Mouse (Mus musculus): ENCODE measurements around the gene Cox18. TPM values are rescaled to one million over a fixed set of nuclear protein-coding genes. Genes with fewer than 3 reads are reported as not detected.

The Cox18 gene
- polyA plus RNA-seq, 1 experiment, result 19.0 TPM

DNA sequence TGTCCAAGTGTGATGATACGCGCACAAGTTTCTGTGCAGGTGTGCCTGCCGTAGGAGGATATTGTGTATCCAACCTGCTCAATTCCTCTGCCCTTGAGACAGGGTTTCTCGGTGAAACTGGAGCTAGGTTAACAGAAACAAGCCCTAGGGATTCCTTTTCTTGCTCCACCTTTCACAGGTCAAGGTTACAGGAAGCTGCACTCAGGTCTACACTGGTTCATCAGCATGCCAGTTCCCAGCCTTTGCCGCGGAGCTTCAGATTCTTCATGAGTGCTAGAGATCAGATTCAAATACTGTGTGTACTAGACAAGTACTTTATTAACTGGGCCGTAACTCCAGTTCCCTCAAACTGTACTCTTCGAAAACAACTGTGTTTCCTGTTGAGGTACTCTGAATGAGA is 11.4 kb upstream of the Cox18 start:
- H3K27me3 ChIP-seq (replicated peaks; ENCODE audit: control insufficient read depth, insufficient read depth, low read length), result no peaks in the 10 kb centered on the region
- DNase-seq, result no peak
- peaks cover 8% of the 10 kb centered on the region for H3K36me3 ChIP-seq (ENCODE audit: control insufficient read depth, insufficient read depth, low read length)
- no peak overlapping the region for H3K4me3 ChIP-seq (ENCODE audit: insufficient read depth, low read depth, low read length)
- 92% methylated on average over 8 of the region's 8 CpGs for WGBS
- TF ChIP-seq CTCF (conservative IDR thresholded peaks at IDR 0.05; ENCODE audit: insufficient read depth, insufficient read length, low read depth, low read length), result no peak
- H3K27ac ChIP-seq (ENCODE audit: insufficient read depth, low read depth, low read length), result no peak overlapping the region
- no peaks in the 10 kb centered on the region for H3K4me1 ChIP-seq (ENCODE audit: control insufficient read depth, insufficient read depth, low read length)

DNA sequence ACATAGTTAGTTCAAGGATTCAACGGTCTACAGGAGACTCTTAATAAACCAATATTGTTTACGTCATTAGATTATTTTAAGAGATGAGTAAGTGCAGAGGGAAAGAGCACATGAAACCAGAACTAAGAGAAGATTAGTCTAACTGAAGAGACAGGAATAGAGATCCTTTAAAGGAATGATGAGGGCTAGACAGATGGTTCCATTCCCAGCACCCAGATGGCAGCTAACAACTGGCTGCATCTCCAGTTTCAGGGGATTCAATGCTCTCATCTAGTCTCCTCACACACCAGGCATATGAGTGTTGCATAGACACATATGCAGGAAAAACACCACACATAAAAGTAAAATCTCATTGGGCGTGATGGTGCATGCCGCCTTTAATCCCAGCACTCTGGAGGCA is 9.5 kb upstream of the Cox18 start:
- no peaks in the 10 kb centered on the region for H3K4me1 ChIP-seq (ENCODE audit: control insufficient read depth, insufficient read depth, low read length)
- no peak overlapping the region for H3K27ac ChIP-seq (ENCODE audit: insufficient read depth, low read depth, low read length)
- no peak for DNase-seq
- TF ChIP-seq CTCF (conservative IDR thresholded peaks at IDR 0.05; ENCODE audit: insufficient read depth, insufficient read length, low read depth, low read length) (no peak), POLR2A (IDR thresholded peaks at IDR 0.05; ENCODE audit: low read depth, low read length) (no peak)
- no peaks in the 10 kb centered on the region for H3K27me3 ChIP-seq (replicated peaks; ENCODE audit: control insufficient read depth, insufficient read depth, low read length)
- H3K36me3 ChIP-seq (ENCODE audit: control insufficient read depth, insufficient read depth, low read length), result peaks cover 6% of the 10 kb centered on the region
- 97% methylated on average over 4 of the region's 4 CpGs for WGBS
- H3K4me3 ChIP-seq (ENCODE audit: insufficient read depth, low read depth, low read length), result no peak overlapping the region

DNA sequence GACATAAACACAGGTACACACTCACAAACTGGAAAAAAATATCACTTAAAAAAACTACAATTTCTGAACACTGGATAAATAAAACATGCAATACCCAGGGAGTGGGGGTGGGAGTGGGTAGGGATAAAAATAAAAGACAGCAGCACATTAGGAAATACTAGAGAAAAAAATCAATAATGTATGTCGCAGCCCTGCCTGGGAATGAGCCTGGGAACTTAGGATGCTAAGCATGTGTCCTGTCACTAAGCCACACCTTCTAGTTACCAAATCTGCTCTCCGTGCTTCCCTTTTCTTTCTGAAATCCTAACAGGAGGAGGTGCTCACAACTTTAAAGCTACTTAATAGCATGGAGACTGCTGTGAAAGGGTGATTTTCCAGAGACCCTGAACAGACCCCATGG is 6.0 kb upstream of the Cox18 start:
- no peak for DNase-seq
- H3K27me3 ChIP-seq (replicated peaks; ENCODE audit: control insufficient read depth, insufficient read depth, low read length), result no peaks in the 10 kb centered on the region
- H3K4me3 ChIP-seq (ENCODE audit: insufficient read depth, low read depth, low read length), result no peak overlapping the region
- no peaks in the 10 kb centered on the region for H3K4me1 ChIP-seq (ENCODE audit: control insufficient read depth, insufficient read depth, low read length)
- 86% methylated on average over 2 of the region's 2 CpGs for WGBS
- no peak for TF ChIP-seq POLR2A (IDR thresholded peaks at IDR 0.05; ENCODE audit: low read depth, low read length)
- no peak for TF ChIP-seq CTCF (conservative IDR thresholded peaks at IDR 0.05; ENCODE audit: insufficient read depth, insufficient read length, low read depth, low read length)
- H3K36me3 ChIP-seq (ENCODE audit: control insufficient read depth, insufficient read depth, low read length), result peaks cover 5% of the 10 kb centered on the region
- no peak overlapping the region for H3K27ac ChIP-seq (ENCODE audit: insufficient read depth, low read depth, low read length)

DNA sequence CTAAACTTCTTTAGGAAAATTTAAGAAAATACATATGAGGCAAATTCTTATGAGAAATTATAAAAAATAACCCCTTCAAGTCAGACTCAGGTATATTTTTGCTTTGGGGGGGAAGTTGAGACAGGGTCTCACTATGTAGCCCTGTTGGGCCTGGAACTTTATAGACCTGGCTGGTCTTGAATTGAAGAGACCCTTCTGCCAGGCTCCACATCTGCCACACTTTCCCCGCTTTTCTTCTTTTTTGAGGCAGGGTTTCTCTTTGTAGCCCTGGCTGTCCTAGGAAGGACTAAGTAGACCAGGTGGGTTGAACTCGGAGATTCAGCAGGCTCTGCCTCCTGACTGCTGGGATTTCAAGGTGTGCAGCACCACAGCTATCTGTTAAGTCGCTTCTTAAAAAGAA is 2.9 kb upstream of the Cox18 start:
- WGBS, result 94% methylated on average over 3 of the region's 3 CpGs
- TF ChIP-seq POLR2A (IDR thresholded peaks at IDR 0.05; ENCODE audit: low read depth, low read length) (no peak), CTCF (conservative IDR thresholded peaks at IDR 0.05; ENCODE audit: insufficient read depth, insufficient read length, low read depth, low read length) (no peak)
- 0 out of 2 replicates have a peak, but pooled peaks cover 4% of the 10 kb centered on the region for H3K4me1 ChIP-seq (ENCODE audit: control insufficient read depth, insufficient read depth, low read length)
- no peak for DNase-seq
- H3K36me3 ChIP-seq (ENCODE audit: control insufficient read depth, insufficient read depth, low read length), result peaks cover 3% of the 10 kb centered on the region
- H3K27ac ChIP-seq (ENCODE audit: insufficient read depth, low read depth, low read length), result no peak overlapping the region
- no peak overlapping the region for H3K4me3 ChIP-seq (ENCODE audit: insufficient read depth, low read depth, low read length)
- no peaks in the 10 kb centered on the region for H3K27me3 ChIP-seq (replicated peaks; ENCODE audit: control insufficient read depth, insufficient read depth, low read length)

DNA sequence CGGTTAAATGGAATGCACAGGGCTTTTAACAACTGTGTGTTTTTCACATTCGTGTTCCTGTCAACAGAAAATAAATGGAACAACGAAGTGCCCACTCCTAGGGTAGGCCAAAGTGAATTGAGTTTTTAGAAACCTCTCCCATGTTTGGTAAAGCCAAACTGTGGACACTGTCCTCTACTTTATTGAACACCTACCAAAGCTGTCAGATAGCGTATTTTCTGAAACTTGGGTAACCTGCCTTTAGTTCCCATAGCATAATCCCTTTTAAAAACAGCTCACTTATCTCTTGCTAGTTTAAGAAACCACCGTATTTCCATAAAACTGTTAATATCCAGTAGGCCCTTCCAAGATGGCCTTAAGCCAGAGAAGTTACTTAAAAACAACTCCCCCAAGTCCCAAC is 929 bp upstream of the Cox18 start:
- WGBS, result 82% methylated on average over 5 of the region's 5 CpGs
- Histone ChIP-seq H3K4me1 (ENCODE audit: control insufficient read depth, insufficient read depth, low read length) (0 out of 2 replicates have a peak, but pooled peaks cover 4% of the 10 kb centered on the region), H3K36me3 (ENCODE audit: control insufficient read depth, insufficient read depth, low read length) (peaks cover 2% of the 10 kb centered on the region), H3K4me3 (ENCODE audit: insufficient read depth, low read depth, low read length) (no peak overlapping the region), H3K27ac (ENCODE audit: insufficient read depth, low read depth, low read length) (no peak overlapping the region), H3K27me3 (replicated peaks; ENCODE audit: control insufficient read depth, insufficient read depth, low read length) (no peaks in the 10 kb centered on the region)
- TF ChIP-seq CTCF (conservative IDR thresholded peaks at IDR 0.05; ENCODE audit: insufficient read depth, insufficient read length, low read depth, low read length) (no peak), POLR2A (IDR thresholded peaks at IDR 0.05; ENCODE audit: low read depth, low read length) (no peak)
- DNase-seq, result no peak

DNA sequence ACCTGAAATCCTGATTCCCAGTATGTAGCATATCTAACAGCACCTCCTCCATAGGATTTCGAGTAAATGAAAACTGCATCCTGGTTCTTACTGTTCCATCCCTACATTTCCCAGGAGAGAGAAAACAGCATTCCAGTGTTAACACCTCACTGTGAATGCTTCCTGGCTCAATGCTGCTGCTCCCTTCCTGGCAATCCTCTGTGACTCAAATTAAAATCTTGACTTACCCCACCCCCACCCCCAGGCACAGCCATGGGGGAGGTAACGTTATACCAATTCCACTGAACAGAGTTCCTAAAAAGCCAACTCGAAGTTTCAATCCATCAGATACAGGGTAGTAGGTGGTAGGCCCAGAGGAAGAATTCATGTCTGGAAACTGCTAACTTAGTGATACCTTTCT is 864 bp downstream of the Cox18 start:
- DNase-seq, result no peak
- Histone ChIP-seq H3K27ac (ENCODE audit: insufficient read depth, low read depth, low read length) (no peak overlapping the region), H3K4me1 (ENCODE audit: control insufficient read depth, insufficient read depth, low read length) (0 out of 2 replicates have a peak, but pooled peaks cover 4% of the 10 kb centered on the region), H3K36me3 (ENCODE audit: control insufficient read depth, insufficient read depth, low read length) (no peaks in the 10 kb centered on the region), H3K27me3 (replicated peaks; ENCODE audit: control insufficient read depth, insufficient read depth, low read length) (no peaks in the 10 kb centered on the region), H3K4me3 (ENCODE audit: insufficient read depth, low read depth, low read length) (no peak overlapping the region; the same call in 1 of the 2 replicates)
- 18% methylated on average over 3 of the region's 3 CpGs for WGBS
- TF ChIP-seq POLR2A (IDR thresholded peaks at IDR 0.05; ENCODE audit: low read depth, low read length) (no peak), CTCF (conservative IDR thresholded peaks at IDR 0.05; ENCODE audit: insufficient read depth, insufficient read length, low read depth, low read length) (no peak)

DNA sequence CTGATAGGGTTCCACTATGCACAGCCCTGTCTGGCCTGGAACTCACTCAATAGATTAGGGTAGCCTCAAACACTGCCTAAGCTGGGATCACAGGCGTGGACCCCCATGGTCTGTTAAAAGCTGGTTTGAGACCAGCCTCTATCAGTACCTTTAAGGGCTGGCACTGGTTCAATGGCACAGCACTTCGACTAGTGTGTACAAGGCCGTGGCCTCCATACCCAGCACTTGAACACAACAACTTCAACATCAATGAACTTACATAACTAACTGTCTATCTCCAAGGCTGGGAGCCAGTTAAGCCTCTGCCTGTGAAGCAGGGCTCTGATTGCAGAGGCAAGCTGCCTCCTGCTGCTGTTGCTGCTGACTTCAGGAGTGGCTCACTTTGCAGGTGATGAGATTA is 6.0 kb downstream of the Cox18 start:
- TF ChIP-seq POLR2A (IDR thresholded peaks at IDR 0.05; ENCODE audit: low read depth, low read length), result no peak
- no peak for TF ChIP-seq CTCF (conservative IDR thresholded peaks at IDR 0.05; ENCODE audit: insufficient read depth, insufficient read length, low read depth, low read length)
- no peak for DNase-seq
- no peak overlapping the region for H3K4me3 ChIP-seq (ENCODE audit: insufficient read depth, low read depth, low read length)
- H3K27me3 ChIP-seq (replicated peaks; ENCODE audit: control insufficient read depth, insufficient read depth, low read length), result no peaks in the 10 kb centered on the region
- H3K27ac ChIP-seq (ENCODE audit: insufficient read depth, low read depth, low read length), result no peak overlapping the region
- WGBS, result 96% methylated on average over 3 of the region's 3 CpGs
- H3K36me3 ChIP-seq (ENCODE audit: control insufficient read depth, insufficient read depth, low read length), result no peaks in the 10 kb centered on the region; the same call in 1 of the 2 replicates
- 0 out of 2 replicates have a peak, but pooled peaks cover 1% of the 10 kb centered on the region for H3K4me1 ChIP-seq (ENCODE audit: control insufficient read depth, insufficient read depth, low read length)

DNA sequence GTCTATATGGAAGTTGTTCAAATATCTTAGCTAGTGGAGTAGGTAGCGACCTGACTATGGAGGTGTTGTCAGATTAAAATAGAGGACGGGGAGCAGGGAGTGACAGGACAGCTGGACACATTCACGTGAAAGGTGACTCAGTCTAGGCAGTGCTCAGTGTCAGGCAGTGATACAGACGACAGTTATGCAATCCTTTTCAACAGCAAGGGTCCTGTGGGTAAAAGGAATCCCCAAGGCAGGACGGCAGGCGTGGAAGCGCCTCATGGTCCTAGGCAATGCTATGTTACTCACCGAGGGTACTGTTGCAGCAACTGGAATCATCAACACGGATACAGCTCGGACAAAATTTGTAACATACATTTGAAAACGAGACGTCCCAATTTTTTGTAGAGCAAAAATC is 6.6 kb downstream of the Cox18 start:
- DNase-seq, result no peak
- Histone ChIP-seq H3K4me3 (ENCODE audit: insufficient read depth, low read depth, low read length) (no peak overlapping the region), H3K27me3 (replicated peaks; ENCODE audit: control insufficient read depth, insufficient read depth, low read length) (no peaks in the 10 kb centered on the region), H3K27ac (ENCODE audit: insufficient read depth, low read depth, low read length) (no peak overlapping the region), H3K36me3 (ENCODE audit: control insufficient read depth, insufficient read depth, low read length) (no peaks in the 10 kb centered on the region; the same call in 1 of the 2 replicates), H3K4me1 (ENCODE audit: control insufficient read depth, insufficient read depth, low read length) (no peaks in the 10 kb centered on the region)
- TF ChIP-seq CTCF (conservative IDR thresholded peaks at IDR 0.05; ENCODE audit: insufficient read depth, insufficient read length, low read depth, low read length) (no peak), POLR2A (IDR thresholded peaks at IDR 0.05; ENCODE audit: low read depth, low read length) (no peak)
- WGBS, result 95% methylated on average over 12 of the region's 12 CpGs
